Mouse (Mus musculus): ENCODE results near the gene Taok2. TPM values are rescaled to one million over a fixed set of nuclear protein-coding genes. Genes with fewer than 3 reads are reported as not detected.
"Not testable (repeated sequence)": the region's sequence is repeated elsewhere in the genome, so short reads cannot be mapped to it uniquely, and the experiment has no call there.

Gene Taok2
- polyA plus RNA-seq, 1 experiment from 2014 or later, result 13.9 TPM

DNA sequence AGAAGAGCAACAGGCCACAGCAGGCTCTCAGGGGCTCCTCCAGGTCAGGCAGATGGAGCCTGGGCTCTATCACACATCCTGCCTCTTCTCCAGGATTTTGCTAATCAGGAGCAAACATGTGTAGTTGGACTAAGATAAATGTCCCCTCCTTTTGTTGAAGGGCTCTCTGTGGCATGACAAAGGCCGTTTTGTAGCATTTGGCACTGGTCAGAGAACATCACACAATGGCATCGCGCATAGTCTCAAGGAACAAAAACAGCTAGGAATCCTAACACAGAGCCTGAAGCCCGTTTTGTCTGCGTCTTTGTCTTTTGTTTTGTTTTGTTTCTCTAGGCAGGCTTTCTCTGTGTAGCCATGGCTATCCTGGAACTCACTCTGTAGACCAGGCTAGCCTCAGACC lies 39.5 kb upstream of the Taok2 start:
- whole genome bisulfite sequencing, result 66% methylated on average over 5 of the region's 5 CpGs
- H3K4me1 ChIP-seq (replicated peaks; ENCODE audit: control insufficient read depth, insufficient read depth), result peaks cover 3% of the 10 kb centered on the region; the same call in 1 of the 2 replicates
- H3K9ac ChIP-seq (ENCODE audit: low read length), result no peak overlapping the region
- H3K27ac ChIP-seq (replicated peaks), result peak overlapping the region; percentile 18; the same call in 1 of the 2 replicates
- H3K4me2 ChIP-seq (replicated peaks; ENCODE audit: low read depth), result no peak overlapping the region
- no peaks in the 10 kb centered on the region for H3K36me3 ChIP-seq (ENCODE audit: control insufficient read depth, insufficient read depth, low read length)
- no peaks in the 10 kb centered on the region for H3K27me3 ChIP-seq (ENCODE audit: control insufficient read depth, insufficient read depth, low read length)
- no peaks in the 10 kb centered on the region for H3K9me3 ChIP-seq (ENCODE audit: control insufficient read depth, low read length)
- ATAC-seq (ENCODE audit: low FRiP score, low TSS enrichment) (no peak), DNase-seq (ENCODE audit: low spot score) (no peak)
- H3K4me3 ChIP-seq (ENCODE audit: low read depth, low read length), result no peak overlapping the region
- TF ChIP-seq CTCF (IDR thresholded peaks at IDR 0.05; ENCODE audit: low read depth) (no peak), EP300 (optimal IDR thresholded peaks at IDR 0.05) (no peak)

DNA sequence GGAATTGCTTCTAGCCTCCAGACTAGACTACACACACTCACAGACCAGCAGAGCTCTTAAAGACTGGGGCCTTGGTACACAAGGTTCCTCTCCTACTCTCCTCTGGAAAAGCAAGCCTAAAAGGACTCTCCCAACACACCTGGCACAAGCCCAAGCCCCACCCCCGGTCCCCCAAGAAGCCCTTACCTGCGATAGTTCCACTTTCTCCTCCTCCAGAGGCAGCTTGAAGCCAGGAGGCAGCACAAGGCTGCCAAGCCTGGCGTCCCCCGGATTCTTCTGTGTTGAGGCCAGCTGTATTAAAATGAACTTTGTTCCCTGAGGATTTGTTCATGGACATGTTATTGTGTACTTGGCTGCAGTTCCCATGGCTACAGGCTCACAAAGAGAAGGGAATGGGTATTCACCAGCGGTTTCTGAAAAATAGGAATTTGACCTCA lies 38.1 kb upstream of the Taok2 start, which contains the start of gene Tmem219:
Tmem219 (minus strand) TSS at position 294 of the 437 bp plus-strand sequence.
- peak; percentile 83 for DNase-seq (ENCODE audit: low spot score)
- H3K27ac ChIP-seq (replicated peaks), result peak within 1 kb of the TSS; percentile 82
- WGBS, result 8% methylated on average over 5 of the region's 5 CpGs

DNA sequence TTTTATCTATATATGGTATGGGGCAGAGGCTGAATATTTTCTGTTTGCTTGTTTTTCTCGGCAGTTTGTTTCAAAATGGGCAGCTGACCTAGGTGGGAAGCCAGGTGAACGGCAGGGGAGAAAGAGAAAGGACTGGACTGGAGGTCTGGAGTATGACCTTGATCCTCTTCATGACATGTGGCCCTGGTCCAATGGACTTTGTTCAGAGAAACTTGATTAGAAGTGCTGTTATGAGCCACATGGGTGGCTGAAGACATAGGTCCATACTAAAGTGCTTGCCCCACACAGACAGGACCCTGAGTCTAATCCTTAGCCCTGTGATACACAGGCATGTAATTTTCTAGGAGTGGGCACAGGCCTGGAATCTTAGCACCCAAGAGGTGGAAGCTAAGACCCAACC lies 37.1 kb upstream of the Taok2 start:
- 80% methylated on average over 2 of the region's 2 CpGs for WGBS
- TF ChIP-seq EP300 (optimal IDR thresholded peaks at IDR 0.05) (no peak), CTCF (IDR thresholded peaks at IDR 0.05; ENCODE audit: low read depth) (no peak)
- no peak overlapping the region for H3K27ac ChIP-seq (replicated peaks)
- ATAC-seq (ENCODE audit: low FRiP score, low TSS enrichment), result no peak
- DNase-seq (ENCODE audit: low spot score), result no peak
- H3K4me2 ChIP-seq (replicated peaks; ENCODE audit: low read depth), result no peak overlapping the region
- H3K4me1 ChIP-seq (replicated peaks; ENCODE audit: control insufficient read depth, insufficient read depth), result peaks cover 3% of the 10 kb centered on the region; the same call in 1 of the 2 replicates
- no peaks in the 10 kb centered on the region for H3K27me3 ChIP-seq (ENCODE audit: control insufficient read depth, insufficient read depth, low read length)
- H3K9me3 ChIP-seq (ENCODE audit: control insufficient read depth, low read length), result no peaks in the 10 kb centered on the region
- no peak overlapping the region for H3K4me3 ChIP-seq (ENCODE audit: low read depth, low read length)
- H3K36me3 ChIP-seq (ENCODE audit: control insufficient read depth, insufficient read depth, low read length), result no peaks in the 10 kb centered on the region
- no peak overlapping the region for H3K9ac ChIP-seq (ENCODE audit: low read length)

More for the DNA sequence above, 38.1 kb upstream of the Taok2 start, which contains the start of gene Tmem219:
- Histone ChIP-seq H3K4me2 (replicated peaks; ENCODE audit: low read depth) (0 out of 2 replicates have a peak within 1 kb of the TSS, but pooled peaks have one; percentile 20), H3K27me3 (ENCODE audit: control insufficient read depth, insufficient read depth, low read length) (no peaks in the 10 kb centered on the region), H3K36me3 (ENCODE audit: control insufficient read depth, insufficient read depth, low read length) (no peaks in the 10 kb centered on the region), H3K9me3 (ENCODE audit: control insufficient read depth, low read length) (no peaks in the 10 kb centered on the region), H3K4me1 (replicated peaks; ENCODE audit: control insufficient read depth, insufficient read depth) (peaks cover 3% of the 10 kb centered on the region; the same call in 1 of the 2 replicates), H3K9ac (ENCODE audit: low read length) (no peak within 1 kb of the TSS), H3K4me3 (ENCODE audit: low read depth, low read length) (no peak within 1 kb of the TSS)
- peak; percentile 91 for ATAC-seq (ENCODE audit: low FRiP score, low TSS enrichment)
- TF ChIP-seq CTCF (IDR thresholded peaks at IDR 0.05; ENCODE audit: low read depth), result peak; percentile 52
- TF ChIP-seq EP300 (optimal IDR thresholded peaks at IDR 0.05), result no peak

GRCm38 (mm10) chr7:126919973-126920372 lies 35.5 kb upstream of the Taok2 start:
- Histone ChIP-seq H3K9me3 (ENCODE audit: control insufficient read depth, low read length) (no peaks in the 10 kb centered on the region), H3K27me3 (ENCODE audit: control insufficient read depth, insufficient read depth, low read length) (no peaks in the 10 kb centered on the region), H3K4me3 (ENCODE audit: low read depth, low read length) (no peak overlapping the region), H3K4me1 (replicated peaks; ENCODE audit: control insufficient read depth, insufficient read depth) (peaks cover 3% of the 10 kb centered on the region; the same call in 1 of the 2 replicates), H3K9ac (ENCODE audit: low read length) (no peak overlapping the region), H3K36me3 (ENCODE audit: control insufficient read depth, insufficient read depth, low read length) (no peaks in the 10 kb centered on the region), H3K27ac (replicated peaks) (no peak overlapping the region), H3K4me2 (replicated peaks; ENCODE audit: low read depth) (no peak overlapping the region)
- ATAC-seq (ENCODE audit: low FRiP score, low TSS enrichment), result no peak
- no peak for DNase-seq (ENCODE audit: low spot score)
- no peak for TF ChIP-seq CTCF (IDR thresholded peaks at IDR 0.05; ENCODE audit: low read depth)
- TF ChIP-seq EP300 (optimal IDR thresholded peaks at IDR 0.05), result no peak
- 73% methylated on average over 4 of the region's 4 CpGs for WGBS

DNA sequence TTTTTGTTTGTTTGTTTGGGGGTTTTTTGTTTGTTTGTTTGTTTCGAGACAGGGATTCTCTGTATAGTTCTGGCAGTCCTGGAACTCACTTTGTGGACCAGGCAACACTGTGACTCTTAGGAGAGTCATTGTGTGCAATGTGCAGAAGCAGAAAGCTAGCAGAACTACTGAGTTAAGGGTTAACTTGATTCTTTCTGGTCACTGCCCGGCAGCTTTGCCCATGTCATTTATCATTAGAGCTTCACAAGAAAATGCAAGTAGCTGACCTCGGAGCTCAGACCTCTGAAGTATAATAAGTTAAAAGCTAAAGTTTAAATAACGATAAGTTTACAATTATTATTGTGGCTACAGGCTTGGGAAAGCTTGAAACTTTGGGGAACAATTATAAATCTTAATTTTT lies 33.9 kb upstream of the Taok2 start:
- H3K4me2 ChIP-seq (replicated peaks; ENCODE audit: low read depth); H3K9ac ChIP-seq (ENCODE audit: low read length); H3K9me3 ChIP-seq (ENCODE audit: control insufficient read depth, low read length); H3K4me3 ChIP-seq (ENCODE audit: low read depth, low read length); H3K4me1 ChIP-seq (replicated peaks; ENCODE audit: control insufficient read depth, insufficient read depth); H3K36me3 ChIP-seq (ENCODE audit: control insufficient read depth, insufficient read depth, low read length); DNase-seq (ENCODE audit: low spot score); H3K27ac ChIP-seq (replicated peaks); H3K27me3 ChIP-seq (ENCODE audit: control insufficient read depth, insufficient read depth, low read length); ATAC-seq (ENCODE audit: low FRiP score, low TSS enrichment): not testable (repeated sequence)
- 20% methylated on average over 4 of the region's 4 CpGs for WGBS

GRCm38 (mm10) chr7:126914844-126915243 lies 30.3 kb upstream of the Taok2 start:
- no peak overlapping the region for H3K4me3 ChIP-seq (ENCODE audit: low read depth, low read length)
- no peak for DNase-seq (ENCODE audit: low spot score)
- H3K27me3 ChIP-seq (ENCODE audit: control insufficient read depth, insufficient read depth, low read length), result no peaks in the 10 kb centered on the region
- no peak overlapping the region for H3K27ac ChIP-seq (replicated peaks)
- H3K9me3 ChIP-seq (ENCODE audit: control insufficient read depth, low read length), result no peaks in the 10 kb centered on the region
- ATAC-seq (ENCODE audit: low FRiP score, low TSS enrichment), result no peak
- WGBS, result 77% methylated on average over 3 of the region's 3 CpGs
- TF ChIP-seq EP300 (optimal IDR thresholded peaks at IDR 0.05), result no peak
- no peak for TF ChIP-seq CTCF (IDR thresholded peaks at IDR 0.05; ENCODE audit: low read depth)
- no peak overlapping the region for H3K9ac ChIP-seq (ENCODE audit: low read length)
- no peaks in the 10 kb centered on the region for H3K36me3 ChIP-seq (ENCODE audit: control insufficient read depth, insufficient read depth, low read length)
- H3K4me2 ChIP-seq (replicated peaks; ENCODE audit: low read depth), result no peak overlapping the region
- no peaks in the 10 kb centered on the region for H3K4me1 ChIP-seq (replicated peaks; ENCODE audit: control insufficient read depth, insufficient read depth)
